Mouse (Mus musculus): ENCODE results near the gene Ogfrl1. TPM values are rescaled to one million over a fixed set of nuclear protein-coding genes. Genes with fewer than 3 reads are reported as not detected.

Ogfrl1 gene
- polyA plus RNA-seq, 1 experiment from 2014 or later: 4.4 TPM

- Histone ChIP-seq H3K27ac (replicated peaks) (no peak overlapping the region), H3K9ac (ENCODE audit: low read length) (no peak overlapping the region), H3K4me3 (ENCODE audit: low read depth, low read length) (no peak overlapping the region), H3K27me3 (ENCODE audit: control insufficient read depth, insufficient read depth, low read length) (no peaks in the 10 kb centered on the region), H3K4me1 (replicated peaks; ENCODE audit: control insufficient read depth, insufficient read depth) (no peaks in the 10 kb centered on the region), H3K36me3 (ENCODE audit: control insufficient read depth, insufficient read depth, low read length) (no peaks in the 10 kb centered on the region), H3K9me3 (ENCODE audit: control insufficient read depth, low read length) (no peaks in the 10 kb centered on the region), H3K4me2 (replicated peaks; ENCODE audit: low read depth) (no peak overlapping the region)
- DNase-seq (ENCODE audit: low spot score) (no peak), ATAC-seq (ENCODE audit: low FRiP score, low TSS enrichment) (no peak)
- no peak for TF ChIP-seq EP300 (optimal IDR thresholded peaks at IDR 0.05)
- 94% methylated on average over 4 of the region's 4 CpGs for WGBS
These were observed 65.4 kb downstream of the Ogfrl1 start for GRCm38 (mm10) chr1:23332192-23332591.

GRCm38 (mm10) chr1:23325160-23325559 lies 72.4 kb downstream of the Ogfrl1 start:
- Histone ChIP-seq H3K27me3 (ENCODE audit: control insufficient read depth, insufficient read depth, low read length) (no peaks in the 10 kb centered on the region), H3K4me3 (ENCODE audit: low read depth, low read length) (no peak overlapping the region), H3K27ac (replicated peaks) (no peak overlapping the region), H3K36me3 (ENCODE audit: control insufficient read depth, insufficient read depth, low read length) (no peaks in the 10 kb centered on the region), H3K9ac (ENCODE audit: low read length) (no peak overlapping the region), H3K4me1 (replicated peaks; ENCODE audit: control insufficient read depth, insufficient read depth) (no peaks in the 10 kb centered on the region), H3K9me3 (ENCODE audit: control insufficient read depth, low read length) (no peaks in the 10 kb centered on the region), H3K4me2 (replicated peaks; ENCODE audit: low read depth) (no peak overlapping the region)
- ATAC-seq (ENCODE audit: low FRiP score, low TSS enrichment) (no peak), DNase-seq (ENCODE audit: low spot score) (no peak)
- TF ChIP-seq EP300 (optimal IDR thresholded peaks at IDR 0.05) (no peak), CTCF (IDR thresholded peaks at IDR 0.05; ENCODE audit: low read depth) (no peak)
- WGBS: 82% methylated on average over 7 of the region's 7 CpGs

- 13% methylated on average over 5 of the region's 5 CpGs for WGBS
- Histone ChIP-seq H3K36me3 (ENCODE audit: control insufficient read depth, insufficient read depth, low read length) (no peaks in the 10 kb centered on the region), H3K9me3 (ENCODE audit: control insufficient read depth, low read length) (no peaks in the 10 kb centered on the region), H3K27me3 (ENCODE audit: control insufficient read depth, insufficient read depth, low read length) (no peaks in the 10 kb centered on the region), H3K9ac (ENCODE audit: low read length) (no peak overlapping the region), H3K4me1 (replicated peaks; ENCODE audit: control insufficient read depth, insufficient read depth) (no peaks in the 10 kb centered on the region), H3K27ac (replicated peaks) (no peak overlapping the region), H3K4me3 (ENCODE audit: low read depth, low read length) (no peak overlapping the region), H3K4me2 (replicated peaks; ENCODE audit: low read depth) (no peak overlapping the region)
- ATAC-seq (ENCODE audit: low FRiP score, low TSS enrichment) (no peak), DNase-seq (ENCODE audit: low spot score) (no peak)
- peak; percentile 73 for TF ChIP-seq CTCF (IDR thresholded peaks at IDR 0.05; ENCODE audit: low read depth)
- TF ChIP-seq EP300 (optimal IDR thresholded peaks at IDR 0.05): no peak
These were observed 73.3 kb downstream of the Ogfrl1 start for GRCm38 (mm10) chr1:23324226-23324625.

GRCm38 (mm10) chr1:23323286-23323685 lies 74.3 kb downstream of the Ogfrl1 start:
- H3K9me3 ChIP-seq (ENCODE audit: control insufficient read depth, low read length): no peaks in the 10 kb centered on the region
- TF ChIP-seq EP300 (optimal IDR thresholded peaks at IDR 0.05) (no peak), CTCF (IDR thresholded peaks at IDR 0.05; ENCODE audit: low read depth) (no peak)
- H3K27ac ChIP-seq (replicated peaks): no peak overlapping the region
- no peak for DNase-seq (ENCODE audit: low spot score)
- H3K4me1 ChIP-seq (replicated peaks; ENCODE audit: control insufficient read depth, insufficient read depth): no peaks in the 10 kb centered on the region
- H3K27me3 ChIP-seq (ENCODE audit: control insufficient read depth, insufficient read depth, low read length): no peaks in the 10 kb centered on the region
- 75% methylated on average over 11 of the region's 11 CpGs for WGBS
- no peaks in the 10 kb centered on the region for H3K36me3 ChIP-seq (ENCODE audit: control insufficient read depth, insufficient read depth, low read length)
- H3K4me3 ChIP-seq (ENCODE audit: low read depth, low read length): no peak overlapping the region
- no peak overlapping the region for H3K9ac ChIP-seq (ENCODE audit: low read length)
- no peak for ATAC-seq (ENCODE audit: low FRiP score, low TSS enrichment)
- no peak overlapping the region for H3K4me2 ChIP-seq (replicated peaks; ENCODE audit: low read depth)

- no peak overlapping the region for H3K9ac ChIP-seq (ENCODE audit: low read length)
- 82% methylated on average over 4 of the region's 4 CpGs for WGBS
- H3K4me2 ChIP-seq (replicated peaks; ENCODE audit: low read depth): no peak overlapping the region
- H3K9me3 ChIP-seq (ENCODE audit: control insufficient read depth, low read length): no peaks in the 10 kb centered on the region
- no peak for DNase-seq (ENCODE audit: low spot score)
- H3K36me3 ChIP-seq (ENCODE audit: control insufficient read depth, insufficient read depth, low read length): no peaks in the 10 kb centered on the region
- ATAC-seq (ENCODE audit: low FRiP score, low TSS enrichment): no peak
- no peaks in the 10 kb centered on the region for H3K27me3 ChIP-seq (ENCODE audit: control insufficient read depth, insufficient read depth, low read length)
- no peak for TF ChIP-seq EP300 (optimal IDR thresholded peaks at IDR 0.05)
- no peak for TF ChIP-seq CTCF (IDR thresholded peaks at IDR 0.05; ENCODE audit: low read depth)
- no peak overlapping the region for H3K4me3 ChIP-seq (ENCODE audit: low read depth, low read length)
- no peaks in the 10 kb centered on the region for H3K4me1 ChIP-seq (replicated peaks; ENCODE audit: control insufficient read depth, insufficient read depth)
- no peak overlapping the region for H3K27ac ChIP-seq (replicated peaks)
These were observed 75.4 kb downstream of the Ogfrl1 start for GRCm38 (mm10) chr1:23322208-23322607.

GRCm38 (mm10) chr1:23321331-23321851 lies 76.2 kb downstream of the Ogfrl1 start:
- TF ChIP-seq EP300 (optimal IDR thresholded peaks at IDR 0.05) (no peak), CTCF (IDR thresholded peaks at IDR 0.05; ENCODE audit: low read depth) (no peak)
- no peak for ATAC-seq (ENCODE audit: low FRiP score, low TSS enrichment)
- Histone ChIP-seq H3K27me3 (ENCODE audit: control insufficient read depth, insufficient read depth, low read length) (no peaks in the 10 kb centered on the region), H3K4me3 (ENCODE audit: low read depth, low read length) (no peak overlapping the region), H3K9me3 (ENCODE audit: control insufficient read depth, low read length) (no peaks in the 10 kb centered on the region), H3K36me3 (ENCODE audit: control insufficient read depth, insufficient read depth, low read length) (no peaks in the 10 kb centered on the region), H3K9ac (ENCODE audit: low read length) (no peak overlapping the region), H3K4me1 (replicated peaks; ENCODE audit: control insufficient read depth, insufficient read depth) (no peaks in the 10 kb centered on the region), H3K27ac (replicated peaks) (no peak overlapping the region), H3K4me2 (replicated peaks; ENCODE audit: low read depth) (peak overlapping the region; percentile 34)
- 22% methylated on average over 10 of the region's 10 CpGs for WGBS
- no peak for DNase-seq (ENCODE audit: low spot score)

Data from stomach, postnatal 0 days (tissue).